Mouse (Mus musculus) ovary, postnatal 14 days (tissue): Measurements from ENCODE around the gene Spef1.

Experiments used
- DNase-seq: peaks from one replicate; pipeline ENCODE4 v3.0.0; 2022; ENCODE audit warnings: low spot score

The Spef1 gene

GRCm38 (mm10) chr2:131205521-131206182, 18.6 kb upstream of the Spef1 start:
- DNase-seq: no peak

- DNase-seq: peak; percentile 90
These were observed 17.4 kb upstream of the Spef1 start for GRCm38 (mm10) chr2:131204410-131204981.

GRCm38 (mm10) chr2:131203816-131204409, 16.8 kb upstream of the Spef1 start:
- no peak for DNase-seq

- no peak for DNase-seq
These were observed 14.2 kb upstream of the Spef1 start for GRCm38 (mm10) chr2:131201262-131201661.

- DNase-seq: no peak
These were observed 13.6 kb upstream of the Spef1 start for GRCm38 (mm10) chr2:131200710-131201109.

GRCm38 (mm10) chr2:131196606-131197316, 9.7 kb upstream of the Spef1 start:
- DNase-seq: no peak

GRCm38 (mm10) chr2:131191005-131191390, 3.9 kb upstream of the Spef1 start:
- no peak for DNase-seq

- DNase-seq: no peak
These were observed 3.4 kb upstream of the Spef1 start for GRCm38 (mm10) chr2:131190344-131191004.

GRCm38 (mm10) chr2:131189521-131190309, 2.6 kb upstream of the Spef1 start:
- no peak for DNase-seq

GRCm38 (mm10) chr2:131188311-131188710, 1.2 kb upstream of the Spef1 start:
- DNase-seq: no peak

GRCm38 (mm10) chr2:131187602-131187922, 480 bp upstream of the Spef1 start:
- no peak for DNase-seq

GRCm38 (mm10) chr2:131186343-131186742, 739 bp downstream of the Spef1 start:
- no peak for DNase-seq

- peak; percentile 80 for DNase-seq
These were observed 7.0 kb downstream of the Spef1 start, which contains the start of gene Cenpb for GRCm38 (mm10) chr2:131179990-131180587. Gene Cenpb, minus strand, starts transcription at chr2:131180067.

GRCm38 (mm10) chr2:131179246-131179886, 7.7 kb downstream of the Spef1 start:
- DNase-seq: peak; percentile 44

GRCm38 (mm10) chr2:131178828-131179245, 8.2 kb downstream of the Spef1 start:
- DNase-seq: no peak

- no peak for DNase-seq
These were observed 9.2 kb downstream of the Spef1 start for GRCm38 (mm10) chr2:131177932-131178331.

GRCm38 (mm10) chr2:131176491-131176890, 10.6 kb downstream of the Spef1 start:
- no peak for DNase-seq

- no peak for DNase-seq
These were observed 11.2 kb downstream of the Spef1 start for GRCm38 (mm10) chr2:131175945-131176309.

GRCm38 (mm10) chr2:131175286-131175944, 11.7 kb downstream of the Spef1 start:
- DNase-seq: no peak

- peak; percentile 40 for DNase-seq
These were observed 12.4 kb downstream of the Spef1 start for GRCm38 (mm10) chr2:131174700-131175099.
